Mouse (Mus musculus) myocyte (in vitro differentiated cells): ENCODE results near the gene Rab27a. TPM values are rescaled to one million over a fixed set of nuclear protein-coding genes. Genes with fewer than 3 reads are reported as not detected.

ENCODE experiments used
- H3K27me3 ChIP-seq: one replicate; pipeline ENCODE4 v1.6.1; 2011; ENCODE audit not compliant: control insufficient read depth, insufficient read depth, insufficient read length
- H3K36me3 ChIP-seq: one replicate; pipeline ENCODE4 v1.6.1; 2011; ENCODE audit not compliant: control insufficient read depth, insufficient read depth
- H3K4me2 ChIP-seq: one replicate; pipeline ENCODE4 v1.6.1; 2011; ENCODE audit warnings: low read depth, control low read depth
- H3K4me3 ChIP-seq: one replicate; pipeline ENCODE4 v1.5.1; 2011; ENCODE audit warnings: mild to moderate bottlenecking, control low read depth, moderate library complexity
- H3K79me2 ChIP-seq: one replicate; pipeline ENCODE4 v1.6.1; 2011; ENCODE audit not compliant: control insufficient read depth, insufficient read depth
- H3ac ChIP-seq: one replicate; pipeline ENCODE4 v1.6.1; 2011; ENCODE audit not compliant: control insufficient read depth, insufficient read length
- CEBPB ChIP-seq: IDR thresholded peaks from 2 replicates; pipeline ENCODE4 v1.6.1; 2011; ENCODE audit warnings: mild to moderate bottlenecking, moderate library complexity; ENCODE audit not compliant: poor library complexity, insufficient read depth, severe bottlenecking
- E2F4 ChIP-seq: IDR thresholded peaks from one replicate; pipeline ENCODE4 v1.6.1; 2011; ENCODE audit warnings: mild to moderate bottlenecking, control low read depth, moderate library complexity; ENCODE audit not compliant: insufficient read depth
- MAX ChIP-seq: IDR thresholded peaks from one replicate; pipeline ENCODE4 v1.6.1; 2011; ENCODE audit warnings: low read depth, mild to moderate bottlenecking, control low read depth
- MYOD1 ChIP-seq, 3 experiments: IDR thresholded peaks; one replicate each; pipeline ENCODE4 v1.6.1; 2011; ENCODE audit warnings: control low read depth in 2 of 3, low read depth in 2 of 3, mild to moderate bottlenecking in 2 of 3, moderate library complexity in 1 of 3; ENCODE audit not compliant: insufficient read length in 2 of 3, control insufficient read depth in 1 of 3
- MYOG ChIP-seq, 3 experiments: IDR thresholded peaks; one replicate each; pipeline ENCODE4 v1.6.1; 2011; ENCODE audit warnings: control low read depth in 2 of 3, low read depth in 2 of 3, mild to moderate bottlenecking in 2 of 3; ENCODE audit not compliant: insufficient read length in 2 of 3, control insufficient read depth in 1 of 3, insufficient read depth in 1 of 3
- POLR2A ChIP-seq: IDR thresholded peaks from one replicate; pipeline ENCODE4 v1.6.1; 2011; ENCODE audit warnings: low read depth, mild to moderate bottlenecking, control low read depth, moderate library complexity; ENCODE audit not compliant: insufficient read length
- POLR2AphosphoS2 ChIP-seq: IDR thresholded peaks from one replicate; pipeline ENCODE4 v1.6.1; 2011; ENCODE audit warnings: low read depth, control low read depth; ENCODE audit not compliant: insufficient read length
- REST ChIP-seq: IDR thresholded peaks from one replicate; pipeline ENCODE4 v1.6.1; 2011; ENCODE audit warnings: mild to moderate bottlenecking, control low read depth, moderate library complexity; ENCODE audit not compliant: insufficient read depth, insufficient read length
- SRF ChIP-seq: IDR thresholded peaks from one replicate; pipeline ENCODE4 v1.6.1; 2011; ENCODE audit warnings: low read depth; ENCODE audit not compliant: control insufficient read depth, insufficient read length
- TCF12 ChIP-seq: IDR thresholded peaks from one replicate; pipeline ENCODE4 v1.6.1; 2011; ENCODE audit warnings: mild to moderate bottlenecking, control low read depth; ENCODE audit not compliant: poor library complexity, insufficient read depth, severe bottlenecking
- TCF3 ChIP-seq: IDR thresholded peaks from one replicate; pipeline ENCODE4 v1.6.1; 2011; ENCODE audit warnings: low read depth, control low read depth; ENCODE audit not compliant: insufficient read length
- USF1 ChIP-seq: IDR thresholded peaks from one replicate; pipeline ENCODE4 v1.6.1; 2011; ENCODE audit warnings: low read depth, mild to moderate bottlenecking, control low read depth, moderate library complexity
- polyA plus RNA-seq: library from polyadenylated mRNA; unstranded; fragments of >200 nt; fragmentation: generic; extraction: Trizol; gene quantifications from one replicate; pipeline ENCODE4 v1.2.1, GENCODE M21; 2012; ENCODE audit warnings: missing spikeins

Gene Rab27a
- polyA plus RNA-seq, 1 experiment = 0.10 TPM

- Histone ChIP-seq H3K4me2 (no peak overlapping the region), H3K27me3 (no peaks in the 10 kb centered on the region), H3K79me2 (no peaks in the 10 kb centered on the region), H3K36me3 (peaks cover 16% of the 10 kb centered on the region), H3ac (no peak overlapping the region), H3K4me3 (no peak overlapping the region)
- TF ChIP-seq POLR2AphosphoS2 (no peak), MAX (no peak), E2F4 (no peak)
Measured at GRCm38 (mm10) chr9:73129875-73130274, 85.2 kb downstream of the Rab27a start.

GRCm38 (mm10) chr9:73130529-73130928 lies 85.9 kb downstream of the Rab27a start:
- H3K79me2 ChIP-seq = no peaks in the 10 kb centered on the region
- H3K27me3 ChIP-seq = no peaks in the 10 kb centered on the region
- no peak overlapping the region for H3K4me3 ChIP-seq
- H3ac ChIP-seq = no peak overlapping the region
- peaks cover 16% of the 10 kb centered on the region for H3K36me3 ChIP-seq
- TF ChIP-seq TCF12 = no peak
- no peak for TF ChIP-seq MYOG (IDR thresholded peaks at IDR 0.05; ENCODE audit: control insufficient read depth in 1 of 3, insufficient read depth in 1 of 3, insufficient read length in 2 of 3, low read depth in 2 of 3)
- TF ChIP-seq TCF3 = no peak
- TF ChIP-seq REST = no peak
- no peak for TF ChIP-seq POLR2A
- TF ChIP-seq E2F4 = no peak
- no peak for TF ChIP-seq POLR2AphosphoS2
- no peak for TF ChIP-seq CEBPB
- no peak for TF ChIP-seq MYOD1 (IDR thresholded peaks at IDR 0.05; ENCODE audit: control insufficient read depth in 1 of 3, insufficient read length in 2 of 3, low read depth in 2 of 3)
- TF ChIP-seq USF1 = no peak
- TF ChIP-seq SRF = no peak
- no peak overlapping the region for H3K4me2 ChIP-seq

- Histone ChIP-seq H3K27me3 (no peaks in the 10 kb centered on the region), H3K36me3 (no peaks in the 10 kb centered on the region), H3K4me2 (no peak overlapping the region), H3K79me2 (no peaks in the 10 kb centered on the region), H3K4me3 (no peak overlapping the region), H3ac (no peak overlapping the region)
- TF ChIP-seq MYOD1 (IDR thresholded peaks at IDR 0.05; ENCODE audit: control insufficient read depth in 1 of 3, insufficient read length in 2 of 3, low read depth in 2 of 3) (peak in 2 of 3 experiments; percentile 59 to 71), USF1 (no peak), POLR2A (no peak), SRF (no peak), TCF12 (no peak), POLR2AphosphoS2 (no peak), CEBPB (no peak), MYOG (IDR thresholded peaks at IDR 0.05; ENCODE audit: control insufficient read depth in 1 of 3, insufficient read depth in 1 of 3, insufficient read length in 2 of 3, low read depth in 2 of 3) (peak in 1 of 3 experiments; percentile 12), E2F4 (no peak), REST (no peak), TCF3 (no peak), MAX (no peak)
Measured at GRCm38 (mm10) chr9:73137341-73137886, 92.8 kb downstream of the Rab27a start.

Other genes starting within 250 kb of the Rab27a start
- 0.06 TPM for gene Prtg, start 238.0 kb upstream of the Rab27a start, polyA plus RNA-seq
- gene Pygo1, start 119.2 kb upstream of the Rab27a start, polyA plus RNA-seq = 0.01 TPM
- gene Dyx1c1, start 86.1 kb upstream of the Rab27a start, polyA plus RNA-seq = not detected
- 0.01 TPM for gene Gm44503, start 86.0 kb upstream of the Rab27a start, polyA plus RNA-seq
- gene Ccpg1os, start 59.5 kb upstream of the Rab27a start, polyA plus RNA-seq = 7.1 TPM
- 9.5 TPM for gene Ccpg1, start 59.4 kb upstream of the Rab27a start, polyA plus RNA-seq
- gene Pigb, start 4.5 kb upstream of the Rab27a start, polyA plus RNA-seq = 5.3 TPM
- not detected for gene Khdc3, start 57.0 kb downstream of the Rab27a start, polyA plus RNA-seq
- not detected for gene Gm20509, start 57.6 kb downstream of the Rab27a start, polyA plus RNA-seq
- gene Rsl24d1, start 68.6 kb downstream of the Rab27a start, polyA plus RNA-seq = 54.7 TPM